Mouse (Mus musculus): ENCODE measurements around the gene Gtf2h5. TPM values are rescaled to one million over a fixed set of nuclear protein-coding genes. Genes with fewer than 3 reads are reported as not detected.

Gene Gtf2h5
- polyA plus RNA-seq, 1 experiment from 2014 or later: 143 TPM

DNA sequence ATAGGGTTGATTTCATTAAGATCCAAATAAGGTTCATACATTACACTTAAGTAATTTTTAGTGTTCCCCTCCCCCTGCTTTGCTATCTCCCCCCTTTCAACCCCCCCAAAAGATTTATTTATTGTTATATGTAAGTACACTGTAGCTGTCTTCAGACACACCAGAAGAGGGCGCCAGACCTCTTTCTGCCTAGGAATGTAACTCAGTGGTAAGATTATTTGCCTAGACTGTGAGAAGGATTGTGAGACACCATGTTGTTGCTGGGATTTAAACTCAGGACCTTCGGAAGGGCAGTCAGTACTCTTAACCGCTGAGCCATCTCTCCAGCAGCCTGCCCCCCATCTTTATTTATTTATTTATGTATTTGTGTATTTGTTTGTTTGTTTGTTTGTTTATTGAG, 31.4 kb downstream of the Gtf2h5 start:
- no peak overlapping the region for H3K27ac ChIP-seq
- 77% methylated on average over 3 of the region's 3 CpGs for WGBS
- H3K4me1 ChIP-seq (replicated peaks): peaks cover 15% of the 10 kb centered on the region
- no peak overlapping the region for H3K4me3 ChIP-seq
- ATAC-seq (replicated peaks; ENCODE audit: insufficient number of reproducible peaks, insufficient read depth, low FRiP score, low read depth): no peak
- no peaks in the 10 kb centered on the region for H3K27me3 ChIP-seq
- no peak overlapping the region for H3K9ac ChIP-seq
- H3K36me3 ChIP-seq: no peaks in the 10 kb centered on the region
- H3K9me3 ChIP-seq (replicated peaks): no peaks in the 10 kb centered on the region
- H3K4me2 ChIP-seq: no peak overlapping the region

DNA sequence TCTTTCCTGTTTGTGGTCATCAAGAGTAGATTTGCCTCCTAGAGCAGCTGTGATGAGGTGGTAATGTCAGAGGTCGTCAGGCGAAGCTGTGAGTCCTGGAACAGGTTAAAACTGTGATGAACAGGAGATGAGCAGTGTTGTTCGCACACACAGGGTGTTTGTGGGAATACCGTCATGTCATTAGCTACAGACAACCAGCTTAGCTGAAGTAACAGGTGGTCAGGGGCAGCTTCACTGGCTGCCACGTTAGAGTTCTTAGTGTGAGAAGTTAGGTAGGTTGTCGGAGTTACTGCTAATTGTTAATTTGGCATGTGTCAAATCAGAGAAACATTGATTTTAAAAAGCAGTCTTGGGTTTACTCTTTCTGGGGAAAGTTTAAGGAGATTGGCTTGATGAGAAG, 34.1 kb downstream of the Gtf2h5 start:
- WGBS: 80% methylated on average over 6 of the region's 6 CpGs
- H3K4me3 ChIP-seq: no peak overlapping the region
- ATAC-seq (replicated peaks; ENCODE audit: insufficient number of reproducible peaks, insufficient read depth, low FRiP score, low read depth): no peak
- no peaks in the 10 kb centered on the region for H3K36me3 ChIP-seq
- H3K9me3 ChIP-seq (replicated peaks): no peaks in the 10 kb centered on the region
- no peak overlapping the region for H3K9ac ChIP-seq
- H3K4me2 ChIP-seq: no peak overlapping the region
- H3K4me1 ChIP-seq (replicated peaks): peaks cover 11% of the 10 kb centered on the region
- H3K27me3 ChIP-seq: no peaks in the 10 kb centered on the region
- H3K27ac ChIP-seq: no peak overlapping the region

DNA sequence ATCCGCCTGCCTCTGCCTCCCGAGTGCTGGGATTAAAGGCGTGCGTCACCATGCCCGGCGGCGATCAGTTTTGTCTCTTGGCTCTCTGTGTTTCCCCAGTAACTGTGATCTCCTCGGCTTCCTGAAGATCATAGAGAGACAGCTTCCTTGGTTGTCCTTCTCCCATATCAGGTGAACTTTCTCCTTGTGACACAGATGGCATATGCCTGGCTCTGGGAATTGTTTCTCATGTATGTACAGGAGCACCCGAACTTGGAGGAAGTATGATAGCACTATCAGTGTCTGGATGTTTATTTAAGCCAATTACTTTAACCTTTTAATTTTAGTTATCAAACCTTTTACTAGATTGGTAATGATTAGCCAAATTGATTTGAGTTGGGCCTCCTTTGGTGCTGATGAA, 35.5 kb downstream of the Gtf2h5 start:
- WGBS: 86% methylated on average over 9 of the region's 9 CpGs
- peaks cover 7% of the 10 kb centered on the region; the same call in 1 of the 2 replicates for H3K4me1 ChIP-seq (replicated peaks)
- H3K9ac ChIP-seq: no peak overlapping the region
- no peak for ATAC-seq (replicated peaks; ENCODE audit: insufficient number of reproducible peaks, insufficient read depth, low FRiP score, low read depth)
- H3K9me3 ChIP-seq (replicated peaks): no peaks in the 10 kb centered on the region
- H3K4me3 ChIP-seq: no peak overlapping the region
- no peak overlapping the region for H3K27ac ChIP-seq
- no peaks in the 10 kb centered on the region for H3K36me3 ChIP-seq
- H3K4me2 ChIP-seq: no peak overlapping the region
- H3K27me3 ChIP-seq: no peaks in the 10 kb centered on the region

DNA sequence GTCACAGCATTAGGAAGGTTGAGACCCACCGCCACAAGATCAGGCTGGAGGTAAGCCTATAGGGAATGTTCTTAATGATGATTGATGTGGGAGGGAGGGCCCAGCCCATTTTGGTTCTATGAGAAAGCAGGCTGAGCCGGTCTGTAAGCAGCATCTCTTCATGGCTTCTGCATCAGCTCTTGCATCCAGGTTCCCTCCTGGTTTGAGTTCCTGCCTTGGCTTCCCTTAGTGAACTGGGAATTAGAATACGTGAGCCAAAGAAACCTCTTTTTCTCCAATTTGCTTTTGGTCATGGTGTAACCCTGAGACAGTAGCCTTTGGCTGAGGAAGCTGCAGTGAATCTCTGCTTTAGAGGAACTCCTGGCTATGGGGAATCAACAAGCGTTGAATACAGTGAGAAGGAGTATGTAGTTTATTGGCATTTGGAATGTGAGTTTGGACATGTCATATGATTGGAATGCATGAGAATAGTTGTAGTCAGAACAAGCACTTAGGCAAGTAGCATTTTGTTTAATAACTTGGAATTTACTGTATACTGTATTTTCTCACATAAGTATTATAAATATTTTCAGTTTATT, 37.7 kb downstream of the Gtf2h5 start:
- no peak for ATAC-seq (replicated peaks; ENCODE audit: insufficient number of reproducible peaks, insufficient read depth, low FRiP score, low read depth)
- no peaks in the 10 kb centered on the region for H3K27me3 ChIP-seq
- no peak overlapping the region for H3K4me2 ChIP-seq
- H3K9ac ChIP-seq: no peak overlapping the region
- 55% methylated on average over 4 of the region's 4 CpGs for WGBS
- no peaks in the 10 kb centered on the region for H3K9me3 ChIP-seq (replicated peaks)
- peaks cover 4% of the 10 kb centered on the region for H3K36me3 ChIP-seq
- H3K4me3 ChIP-seq: no peak overlapping the region
- H3K27ac ChIP-seq: no peak overlapping the region
- peaks cover 7% of the 10 kb centered on the region; the same call in 1 of the 2 replicates for H3K4me1 ChIP-seq (replicated peaks)

DNA sequence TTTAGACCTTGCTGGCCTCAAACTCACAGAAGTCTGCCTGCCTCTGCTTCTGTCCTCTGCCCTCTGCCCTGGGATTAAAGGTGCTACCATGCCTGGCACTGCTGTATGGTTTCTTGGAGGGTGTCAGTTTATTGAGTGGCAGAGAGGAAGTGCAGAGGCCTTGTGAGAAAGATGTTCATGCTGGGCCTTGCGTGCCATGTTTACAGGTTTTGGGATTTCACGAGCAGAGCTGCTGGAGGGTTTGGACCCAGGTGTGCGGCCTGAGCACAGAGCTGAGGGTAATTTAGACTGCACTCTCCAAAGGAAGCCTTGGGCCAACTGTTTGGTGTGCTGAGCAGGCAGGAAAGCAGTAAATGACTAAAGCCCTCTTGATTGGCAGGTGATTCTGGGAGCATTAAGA, 38.3 kb downstream of the Gtf2h5 start:
- WGBS: 84% methylated on average over 3 of the region's 3 CpGs
- H3K27me3 ChIP-seq: no peaks in the 10 kb centered on the region
- H3K9me3 ChIP-seq (replicated peaks): no peaks in the 10 kb centered on the region
- no peak overlapping the region for H3K4me2 ChIP-seq
- H3K36me3 ChIP-seq: peaks cover 11% of the 10 kb centered on the region
- no peak overlapping the region for H3K9ac ChIP-seq
- no peak overlapping the region for H3K27ac ChIP-seq
- no peak for ATAC-seq (replicated peaks; ENCODE audit: insufficient number of reproducible peaks, insufficient read depth, low FRiP score, low read depth)
- H3K4me1 ChIP-seq (replicated peaks): peaks cover 7% of the 10 kb centered on the region; the same call in 1 of the 2 replicates
- H3K4me3 ChIP-seq: no peak overlapping the region

DNA sequence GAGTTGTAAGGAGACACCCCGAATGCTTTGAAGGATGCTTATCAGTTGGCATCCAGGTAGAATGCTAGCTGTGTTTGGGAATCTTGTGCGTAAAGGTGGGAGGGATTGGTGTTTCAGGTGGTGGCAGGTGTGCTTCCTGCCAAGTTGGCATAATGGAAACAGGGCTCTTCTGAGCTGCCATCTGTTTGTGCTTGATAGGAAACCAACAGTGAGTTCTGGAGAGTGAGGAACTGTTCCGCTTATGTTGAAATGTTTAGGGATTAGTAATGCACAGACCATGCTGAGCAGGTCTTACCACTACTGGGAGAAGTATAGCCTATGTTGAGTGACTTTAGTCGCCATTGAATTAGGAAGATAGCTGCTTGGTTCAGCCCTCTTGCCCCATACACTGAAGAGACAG, 39.3 kb downstream of the Gtf2h5 start:
- no peak for ATAC-seq (replicated peaks; ENCODE audit: insufficient number of reproducible peaks, insufficient read depth, low FRiP score, low read depth)
- no peak overlapping the region for H3K4me2 ChIP-seq
- H3K9me3 ChIP-seq (replicated peaks): no peaks in the 10 kb centered on the region
- no peak overlapping the region for H3K27ac ChIP-seq
- 90% methylated on average over 4 of the region's 4 CpGs for WGBS
- H3K27me3 ChIP-seq: no peaks in the 10 kb centered on the region
- H3K36me3 ChIP-seq: peaks cover 12% of the 10 kb centered on the region
- no peak overlapping the region for H3K4me3 ChIP-seq
- H3K9ac ChIP-seq: no peak overlapping the region
- H3K4me1 ChIP-seq (replicated peaks): peaks cover 7% of the 10 kb centered on the region; the same call in 1 of the 2 replicates

DNA sequence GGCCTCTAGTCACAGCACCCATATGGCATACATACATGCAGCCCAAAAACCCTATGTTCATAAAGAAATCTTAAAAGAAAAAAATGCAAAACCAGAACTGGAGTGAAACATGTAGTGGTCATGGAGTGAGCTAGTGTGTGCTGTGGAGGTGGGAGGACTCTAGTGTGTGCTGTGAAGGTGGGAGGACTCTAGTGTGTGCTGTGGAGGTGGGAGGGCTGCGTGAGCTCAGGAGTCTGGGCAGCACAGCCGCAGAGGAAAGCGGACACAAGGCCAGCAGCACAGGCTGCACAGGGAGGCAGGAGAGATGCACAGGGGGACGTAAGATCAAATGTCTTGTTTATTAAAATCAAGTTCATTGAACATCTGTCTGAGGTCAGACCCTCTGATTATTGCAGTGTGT, 44.2 kb downstream of the Gtf2h5 start:
- peaks cover 7% of the 10 kb centered on the region; the same call in 1 of the 2 replicates for H3K4me1 ChIP-seq (replicated peaks)
- ATAC-seq (replicated peaks; ENCODE audit: insufficient number of reproducible peaks, insufficient read depth, low FRiP score, low read depth): no peak
- H3K9me3 ChIP-seq (replicated peaks): no peaks in the 10 kb centered on the region
- H3K27me3 ChIP-seq: no peaks in the 10 kb centered on the region
- peaks cover 15% of the 10 kb centered on the region for H3K36me3 ChIP-seq
- H3K9ac ChIP-seq: no peak overlapping the region
- no peak overlapping the region for H3K4me3 ChIP-seq
- 92% methylated on average over 4 of the region's 4 CpGs for WGBS
- H3K4me2 ChIP-seq: no peak overlapping the region
- H3K27ac ChIP-seq: no peak overlapping the region

DNA sequence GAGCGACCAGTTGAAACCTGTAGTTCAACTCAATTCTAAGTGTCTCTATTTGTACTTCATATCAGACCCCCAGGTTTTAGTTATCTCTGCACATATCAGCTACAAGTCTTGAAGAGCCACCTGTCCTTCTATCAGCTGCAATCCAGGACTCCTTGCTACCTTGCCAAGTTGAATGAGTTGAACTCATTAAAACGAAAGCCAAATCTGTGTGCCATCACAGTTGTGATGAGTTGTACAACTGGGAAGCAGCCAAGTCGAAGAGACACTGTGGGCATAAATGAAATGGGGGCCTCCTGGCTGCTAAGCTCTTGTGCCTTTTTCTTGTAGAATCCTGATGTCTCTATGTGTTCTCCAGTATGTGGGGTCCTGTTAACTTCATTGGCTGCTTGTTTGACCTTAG, 45.9 kb downstream of the Gtf2h5 start:
- WGBS: 89% methylated on average over 3 of the region's 3 CpGs
- Histone ChIP-seq H3K36me3 (peaks cover 15% of the 10 kb centered on the region), H3K4me2 (no peak overlapping the region), H3K4me3 (no peak overlapping the region), H3K9ac (no peak overlapping the region), H3K27me3 (no peaks in the 10 kb centered on the region), H3K9me3 (replicated peaks) (no peaks in the 10 kb centered on the region), H3K27ac (no peak overlapping the region), H3K4me1 (replicated peaks) (peaks cover 7% of the 10 kb centered on the region; the same call in 1 of the 2 replicates)
- no peak for ATAC-seq (replicated peaks; ENCODE audit: insufficient number of reproducible peaks, insufficient read depth, low FRiP score, low read depth)

DNA sequence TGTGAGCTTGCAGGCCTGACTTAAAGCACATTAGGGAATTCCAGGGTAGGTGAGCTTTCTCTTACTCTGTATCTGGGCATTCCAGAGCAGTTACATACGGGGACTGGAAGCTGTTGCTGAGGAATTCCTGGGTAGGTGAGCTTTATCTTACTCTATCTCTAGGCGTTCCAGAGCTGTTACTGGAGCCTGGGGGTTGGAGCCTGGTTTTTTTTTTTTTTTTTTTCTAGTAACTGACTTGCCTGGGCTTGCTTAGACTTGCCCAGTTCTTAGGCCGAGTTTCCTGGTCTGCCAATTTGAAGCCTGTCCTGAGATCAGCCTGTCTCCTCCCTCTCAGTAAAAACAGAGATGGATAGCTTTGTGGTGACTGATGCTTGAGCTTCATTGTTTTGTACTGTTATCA, 48.5 kb downstream of the Gtf2h5 start:
- peaks cover 10% of the 10 kb centered on the region; the same call in 1 of the 2 replicates for H3K4me1 ChIP-seq (replicated peaks)
- WGBS: 20% methylated on average over 3 of the region's 3 CpGs
- H3K9me3 ChIP-seq (replicated peaks): no peaks in the 10 kb centered on the region
- H3K4me2 ChIP-seq: no peak overlapping the region
- H3K9ac ChIP-seq: no peak overlapping the region
- H3K27me3 ChIP-seq: no peaks in the 10 kb centered on the region
- ATAC-seq (replicated peaks; ENCODE audit: insufficient number of reproducible peaks, insufficient read depth, low FRiP score, low read depth): no peak
- H3K27ac ChIP-seq: peak overlapping the region; percentile 18; the same call in 1 of the 2 replicates
- H3K4me3 ChIP-seq: no peak overlapping the region
- peaks cover 4% of the 10 kb centered on the region; the same call in 1 of the 2 replicates for H3K36me3 ChIP-seq

DNA sequence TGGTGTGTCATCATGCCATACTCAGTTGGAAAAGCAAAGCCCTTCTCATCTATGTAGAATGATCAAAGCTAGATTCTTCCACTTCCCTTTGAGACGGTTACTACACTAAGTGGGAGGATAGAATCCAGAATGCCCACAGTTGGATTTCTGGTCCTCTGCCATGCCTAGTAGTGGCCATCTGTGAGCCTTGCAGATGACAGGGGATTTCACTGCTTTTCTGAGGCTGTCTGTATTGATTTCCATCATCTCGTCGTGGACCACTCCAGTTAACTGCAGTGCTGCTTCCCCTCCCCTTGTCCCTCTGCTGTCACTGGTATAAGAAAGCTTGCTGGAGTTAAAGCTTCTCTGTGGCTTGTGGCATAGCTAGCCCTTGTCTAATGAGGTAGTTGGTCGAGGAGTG, 49.8 kb downstream of the Gtf2h5 start:
- H3K9ac ChIP-seq: no peak overlapping the region
- H3K27me3 ChIP-seq: no peaks in the 10 kb centered on the region
- ATAC-seq (replicated peaks; ENCODE audit: insufficient number of reproducible peaks, insufficient read depth, low FRiP score, low read depth): no peak
- 0 out of 2 replicates have a peak, but pooled peaks cover 3% of the 10 kb centered on the region for H3K36me3 ChIP-seq
- H3K4me2 ChIP-seq: no peak overlapping the region
- H3K27ac ChIP-seq: no peak overlapping the region
- no peaks in the 10 kb centered on the region for H3K9me3 ChIP-seq (replicated peaks)
- 71% methylated on average over 4 of the region's 4 CpGs for WGBS
- peaks cover 10% of the 10 kb centered on the region; the same call in 1 of the 2 replicates for H3K4me1 ChIP-seq (replicated peaks)
- no peak overlapping the region for H3K4me3 ChIP-seq

DNA sequence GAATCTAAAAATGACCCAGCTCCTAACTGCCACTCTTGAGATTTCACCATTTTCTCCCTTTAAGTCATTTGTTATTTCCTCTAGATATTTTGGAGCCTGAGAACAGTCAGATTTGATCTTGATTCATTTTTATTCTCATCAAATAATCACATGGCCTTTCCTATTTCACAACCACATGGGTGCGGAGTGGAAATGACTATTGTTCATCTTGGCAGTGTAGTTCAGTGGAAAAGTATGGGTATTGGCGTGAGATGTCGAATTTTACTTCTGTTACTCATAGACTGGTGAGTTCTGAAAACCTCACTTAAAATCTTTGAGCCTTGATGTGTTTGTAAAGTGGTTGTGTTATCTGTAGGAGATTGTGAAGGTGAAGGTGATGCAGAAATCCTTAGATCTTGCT, 51.5 kb downstream of the Gtf2h5 start:
- WGBS: 91% methylated on average over 3 of the region's 3 CpGs
- Histone ChIP-seq H3K4me3 (no peak overlapping the region), H3K9ac (no peak overlapping the region), H3K4me2 (no peak overlapping the region), H3K27me3 (no peaks in the 10 kb centered on the region), H3K9me3 (replicated peaks) (no peaks in the 10 kb centered on the region), H3K36me3 (no peaks in the 10 kb centered on the region), H3K27ac (no peak overlapping the region), H3K4me1 (replicated peaks) (peaks cover 10% of the 10 kb centered on the region; the same call in 1 of the 2 replicates)
- no peak for ATAC-seq (replicated peaks; ENCODE audit: insufficient number of reproducible peaks, insufficient read depth, low FRiP score, low read depth)

Measured in heart, embryonic 15.5 days (tissue).